Mouse (Mus musculus): Measurements from ENCODE around the gene Gprin1.

Gprin1 gene

DNA sequence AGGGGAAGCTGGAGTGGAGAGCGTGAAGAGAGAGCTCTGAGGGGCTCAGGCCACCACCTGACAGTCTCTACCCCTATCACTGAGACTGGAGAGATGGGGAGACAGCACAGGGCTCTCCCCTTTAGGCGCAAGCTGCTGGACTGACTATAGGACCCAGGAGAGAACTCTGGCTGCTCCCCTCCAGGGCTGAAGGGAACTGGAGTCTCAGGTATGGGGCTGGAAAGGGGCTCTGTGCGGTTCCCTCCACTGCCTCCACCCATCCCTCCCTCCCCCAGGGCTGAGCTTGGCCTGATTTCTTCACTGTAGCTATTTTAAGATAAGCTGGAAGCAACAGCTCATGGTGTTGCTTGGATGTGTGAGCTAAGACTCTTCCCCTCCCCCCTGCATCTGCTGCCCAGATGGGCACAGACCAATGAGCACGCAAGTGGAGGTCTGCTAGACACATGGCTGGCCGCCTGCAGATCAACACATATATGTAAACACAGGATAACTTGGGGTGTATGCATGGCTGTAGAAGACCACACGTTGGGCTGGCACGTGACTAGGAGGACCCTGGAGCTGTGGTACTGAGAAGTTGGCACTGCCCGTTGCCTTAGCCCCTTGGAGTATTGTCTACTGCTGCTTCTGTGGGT is 10.6 kb upstream of the Gprin1 start:
- no peak for DNase-seq (ENCODE audit: low read depth in 2 of 2, low spot score in 2 of 2)

DNA sequence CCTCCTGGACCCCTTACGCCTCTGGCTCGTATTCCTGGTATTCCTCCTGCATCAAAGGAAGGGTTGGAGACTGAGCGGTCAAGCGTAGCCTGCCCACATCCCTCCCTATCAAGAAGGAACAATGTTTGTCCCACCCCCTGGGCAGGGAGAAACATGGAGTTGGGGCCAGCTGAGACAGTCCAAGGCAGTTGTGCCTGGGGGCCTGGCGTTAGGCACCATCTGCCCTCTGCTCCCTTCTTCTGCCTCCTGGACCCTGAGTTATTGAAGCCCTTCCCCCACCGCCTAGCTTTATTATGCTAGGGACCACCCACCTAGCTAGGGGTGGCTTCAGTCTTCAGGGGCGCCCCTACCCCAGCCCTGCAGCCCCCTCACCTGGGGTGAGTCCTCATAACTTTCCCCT is 9.8 kb upstream of the Gprin1 start:
- DNase-seq (ENCODE audit: low read depth in 2 of 2, low spot score in 2 of 2): no peak

DNA sequence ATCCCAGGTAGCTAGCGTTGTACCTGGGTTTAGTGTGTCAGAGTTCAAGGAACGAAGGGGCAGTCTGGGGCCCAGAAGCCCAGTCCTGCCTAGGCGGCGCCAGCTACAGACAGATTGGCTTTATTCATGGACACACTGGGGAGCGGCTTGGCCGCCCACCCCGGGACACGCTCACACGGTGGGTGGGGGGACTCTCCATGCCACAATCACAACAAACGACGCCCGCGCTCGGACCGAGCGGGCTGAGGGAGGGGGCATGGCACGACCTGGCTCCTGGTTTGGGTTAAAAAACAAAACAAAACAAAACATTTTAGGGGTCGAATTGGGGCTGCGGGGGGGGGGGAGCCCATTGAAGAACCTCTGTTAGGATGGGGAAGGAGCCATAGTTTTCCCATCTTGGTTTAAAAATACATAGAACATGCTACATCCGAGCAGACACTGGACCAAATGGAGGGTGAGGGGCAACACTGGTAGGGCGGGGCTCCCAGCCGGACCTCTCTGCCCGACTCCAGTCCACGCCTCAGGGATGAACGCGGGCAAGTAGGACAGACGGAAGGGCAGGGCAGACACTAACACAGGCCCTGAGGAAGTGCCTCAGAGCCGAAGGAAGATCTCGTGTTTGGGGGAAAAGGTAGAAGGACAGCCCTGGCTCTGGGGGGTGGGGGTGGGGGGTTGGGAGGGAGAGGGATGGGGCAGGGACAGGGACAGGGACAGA is 9.2 kb upstream of the Gprin1 start:
- no peak for DNase-seq (ENCODE audit: low read depth in 2 of 2, low spot score in 2 of 2)

DNA sequence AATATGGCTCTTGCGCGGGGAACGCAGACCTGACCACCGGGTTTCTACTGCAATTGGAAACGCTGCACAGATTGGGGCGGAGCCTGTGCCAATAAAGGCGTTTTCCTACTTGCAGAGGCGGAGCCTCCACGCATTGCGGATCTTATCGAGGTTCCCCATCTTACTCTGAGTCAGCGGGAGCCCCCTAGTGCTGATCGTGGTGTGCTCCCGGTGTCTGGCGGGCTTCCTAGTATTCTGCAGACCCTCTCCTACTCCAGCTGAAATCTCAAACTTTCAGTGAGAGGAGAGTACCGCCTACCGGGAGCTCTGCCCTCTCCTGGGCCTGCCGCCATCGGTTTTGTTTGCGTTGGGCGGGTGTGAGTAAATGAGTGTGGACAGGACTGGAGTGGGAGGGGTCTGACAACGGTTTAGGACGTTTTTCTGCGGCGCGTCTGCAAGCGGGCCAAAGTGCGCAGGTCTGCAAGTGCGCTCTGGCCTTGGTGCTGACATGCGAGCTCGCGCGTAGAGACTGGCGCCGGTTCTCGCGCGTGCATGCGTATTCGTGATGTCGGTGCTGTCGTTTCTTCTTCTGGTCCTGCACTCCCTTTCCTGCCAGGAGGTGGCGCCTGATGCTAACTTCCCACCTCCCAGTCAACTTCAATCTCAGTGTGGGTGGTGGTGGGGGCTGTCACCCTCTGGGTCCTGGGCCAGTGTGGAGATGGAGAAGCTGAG is 8.5 kb upstream of the Gprin1 start:
- peak in 1 of 2 experiments; percentile 35 for DNase-seq (ENCODE audit: low read depth in 2 of 2, low spot score in 2 of 2)

DNA sequence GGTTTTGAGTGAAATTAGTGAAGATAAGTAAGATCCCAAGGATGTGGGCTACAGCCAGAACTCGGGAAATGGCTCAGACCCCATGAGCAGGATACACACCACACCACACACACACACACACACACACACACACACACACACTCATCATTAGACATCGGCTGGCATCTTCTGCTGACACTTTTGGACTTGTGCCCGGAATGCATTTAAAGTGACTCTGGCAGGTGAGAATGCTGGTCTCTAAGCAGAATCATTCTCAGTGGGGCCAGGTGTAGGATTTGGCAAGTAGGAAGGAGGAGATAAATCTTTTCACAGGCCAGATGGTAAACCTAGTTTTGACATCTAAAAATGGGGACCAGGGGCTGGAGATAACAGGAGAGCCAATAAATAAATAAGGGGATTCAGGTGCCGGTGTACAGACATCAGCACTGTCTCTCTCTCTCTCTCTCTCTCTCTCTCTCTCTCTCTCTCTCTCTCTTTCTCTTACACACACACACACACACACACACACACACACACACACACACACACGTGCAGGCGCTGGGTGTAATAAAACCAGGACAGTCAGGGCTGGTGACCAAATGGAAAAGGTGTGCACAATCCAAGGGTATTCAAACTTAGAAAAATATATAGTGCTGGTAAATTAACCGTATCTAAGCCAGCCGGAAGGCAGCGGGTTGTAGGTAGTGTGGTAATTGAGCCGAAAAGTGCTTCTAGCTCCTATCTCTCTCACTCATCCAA is 7.6 kb upstream of the Gprin1 start:
- DNase-seq (ENCODE audit: low read depth in 2 of 2, low spot score in 2 of 2): no peak

DNA sequence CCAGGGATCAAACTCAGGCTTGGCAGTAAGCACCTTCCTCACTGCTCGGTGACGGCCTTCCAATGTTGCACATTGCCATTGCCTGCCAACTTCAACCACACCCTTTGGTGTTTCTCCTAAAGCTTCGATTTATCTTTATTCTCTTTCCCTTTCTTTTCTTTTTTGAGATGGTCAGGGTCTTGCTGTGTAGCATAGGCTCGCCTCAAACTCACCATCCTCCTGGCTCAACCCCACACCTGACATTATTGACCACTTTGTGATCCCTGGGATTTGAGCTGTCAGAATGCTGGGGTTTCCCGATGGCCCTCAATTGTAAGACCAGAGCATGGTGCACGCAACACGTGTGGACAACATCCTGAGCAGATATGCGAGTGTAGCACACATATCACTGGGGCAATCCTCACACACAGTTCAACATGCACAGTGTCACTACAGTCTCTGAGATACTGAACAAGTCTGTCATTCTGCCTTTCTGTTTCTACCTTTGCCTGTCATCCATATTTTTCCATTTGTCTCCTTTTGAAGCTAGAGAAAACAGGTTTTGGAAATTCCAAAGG is 6.6 kb upstream of the Gprin1 start:
- no peak for DNase-seq (ENCODE audit: low read depth in 2 of 2, low spot score in 2 of 2)

DNA sequence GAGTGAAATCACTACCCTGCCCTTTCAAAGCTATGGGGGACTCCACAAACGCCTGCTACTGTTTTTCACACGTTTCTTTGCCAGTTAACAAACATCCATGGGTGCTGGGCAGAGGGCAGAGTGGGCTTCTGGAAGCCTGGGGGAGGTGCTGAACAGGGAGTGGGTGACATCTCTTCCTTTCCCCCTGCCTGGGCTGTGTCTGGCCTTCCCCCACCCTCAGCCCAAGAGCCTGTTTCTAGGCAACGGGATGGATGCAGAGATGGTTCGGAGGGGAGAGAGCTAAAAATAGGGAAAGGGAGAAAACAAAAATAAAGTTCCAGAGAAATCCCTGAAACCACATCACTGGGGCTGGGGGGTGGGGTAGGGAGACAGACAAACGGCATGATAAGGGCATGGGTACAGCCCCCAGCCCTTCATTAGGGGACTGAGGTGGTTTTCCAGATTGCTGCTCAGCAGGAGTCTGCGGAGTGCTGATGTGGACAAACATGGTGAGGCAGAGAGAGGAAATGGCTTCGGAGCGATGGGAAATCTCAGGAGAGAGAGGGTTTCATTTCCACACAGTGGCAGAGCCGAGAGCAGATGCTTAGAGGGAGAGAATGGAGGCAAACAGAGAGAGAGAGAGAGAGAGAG is 5.6 kb upstream of the Gprin1 start:
- DNase-seq (ENCODE audit: low read depth in 2 of 2, low spot score in 2 of 2): no peak

DNA sequence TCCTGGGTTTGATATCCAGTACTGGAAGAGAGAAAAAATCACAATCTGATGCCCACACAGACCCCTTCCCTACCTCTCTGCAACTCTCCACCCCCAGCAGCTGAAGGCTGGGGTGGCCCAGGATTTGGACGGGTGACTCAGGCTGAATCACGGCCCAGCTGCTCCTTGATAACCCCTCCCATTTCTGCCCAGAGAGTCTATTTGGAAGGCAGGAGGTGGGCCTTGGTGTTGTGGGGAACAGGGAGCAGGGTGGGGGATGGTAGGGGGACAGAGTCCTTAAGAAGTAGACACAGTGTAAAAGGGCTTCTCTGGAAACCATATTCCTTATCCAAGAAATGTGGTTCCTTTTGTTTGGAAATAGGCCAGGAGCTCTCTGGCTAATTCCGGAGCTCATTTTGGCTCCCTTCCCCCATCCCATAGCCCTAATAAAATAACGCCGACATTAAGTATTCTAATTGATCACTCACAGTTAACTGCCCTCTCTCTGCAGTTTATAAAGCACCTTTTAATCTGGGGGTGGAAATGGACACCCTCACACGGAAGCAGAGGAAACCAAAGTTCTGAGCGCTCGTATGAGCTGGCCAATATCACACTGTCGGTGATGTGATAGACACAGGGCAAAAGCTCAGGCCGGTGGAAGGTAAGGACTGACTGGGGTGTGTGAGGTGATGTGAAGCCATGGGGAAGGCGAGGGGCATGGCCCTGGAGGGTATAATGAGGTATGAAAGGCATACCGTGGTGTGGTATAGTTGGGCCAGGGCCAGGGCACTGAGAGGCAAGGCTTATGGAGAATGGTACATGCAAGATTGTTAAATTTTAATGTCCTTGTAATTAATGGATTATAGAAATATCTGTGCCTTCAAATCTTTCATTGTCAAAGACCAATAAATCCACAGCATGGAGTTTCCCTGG is 4.8 kb upstream of the Gprin1 start:
- no peak for DNase-seq (ENCODE audit: low read depth in 2 of 2, low spot score in 2 of 2)

DNA sequence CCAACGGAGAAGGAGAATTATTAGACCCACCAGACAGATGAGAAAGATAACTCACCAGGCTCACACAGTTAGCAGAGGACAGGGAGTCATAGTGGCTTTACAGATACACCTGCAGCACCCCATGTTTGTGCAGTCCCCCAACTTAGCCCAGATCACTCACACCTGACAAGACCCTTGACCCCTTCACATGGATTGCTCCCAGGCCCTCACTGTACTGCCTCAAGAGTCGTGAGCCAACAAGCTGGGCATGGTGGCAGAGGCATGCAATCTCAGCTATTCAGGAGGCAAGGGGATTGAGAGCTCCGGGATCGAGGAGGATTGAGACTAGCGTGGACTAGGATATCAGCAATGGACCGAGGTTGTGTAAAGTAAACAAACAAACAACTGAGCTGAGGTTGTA is 4.1 kb upstream of the Gprin1 start:
- no peak for DNase-seq (ENCODE audit: low read depth in 2 of 2, low spot score in 2 of 2)

DNA sequence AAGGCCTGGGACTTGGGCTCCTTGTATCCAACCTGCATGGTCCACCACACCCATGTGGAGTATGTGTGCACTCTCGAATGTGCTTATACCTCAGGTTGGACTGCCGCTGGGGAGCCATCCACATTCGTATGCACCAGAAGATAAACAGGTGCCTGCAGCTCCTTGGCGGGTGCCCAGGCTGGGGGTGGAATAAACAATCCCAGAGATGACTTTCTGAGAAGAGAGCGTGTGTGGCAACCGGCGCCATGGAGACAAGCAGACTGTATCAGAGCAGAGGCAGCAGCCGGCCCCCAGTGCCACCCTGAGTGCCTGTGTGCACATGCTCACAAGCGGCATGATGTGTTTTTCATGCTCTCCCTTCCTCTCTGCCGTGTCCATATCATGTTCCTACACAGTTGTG is 3.0 kb upstream of the Gprin1 start:
- DNase-seq (ENCODE audit: low read depth in 2 of 2, low spot score in 2 of 2): no peak

DNA sequence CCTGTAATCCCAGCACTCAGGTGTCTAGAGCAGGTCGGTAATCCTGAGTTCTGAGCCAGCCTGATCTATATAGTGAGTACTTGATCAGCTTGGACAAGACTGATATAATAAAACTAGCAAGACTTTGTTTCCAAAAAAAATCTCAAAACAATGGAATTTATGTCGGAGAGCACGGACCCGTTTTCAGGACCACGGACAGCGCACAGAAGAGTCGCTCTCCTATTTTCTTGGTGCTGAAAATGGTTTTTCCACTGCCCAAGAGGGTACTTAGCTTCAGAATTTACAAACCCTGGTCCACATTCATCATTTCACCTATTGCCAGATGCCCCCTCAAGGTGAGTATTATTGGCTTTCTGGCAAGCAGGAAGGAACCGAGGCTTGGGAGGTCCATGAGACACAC is 1.0 kb upstream of the Gprin1 start:
- no peak for DNase-seq (ENCODE audit: low read depth in 2 of 2, low spot score in 2 of 2)

DNA sequence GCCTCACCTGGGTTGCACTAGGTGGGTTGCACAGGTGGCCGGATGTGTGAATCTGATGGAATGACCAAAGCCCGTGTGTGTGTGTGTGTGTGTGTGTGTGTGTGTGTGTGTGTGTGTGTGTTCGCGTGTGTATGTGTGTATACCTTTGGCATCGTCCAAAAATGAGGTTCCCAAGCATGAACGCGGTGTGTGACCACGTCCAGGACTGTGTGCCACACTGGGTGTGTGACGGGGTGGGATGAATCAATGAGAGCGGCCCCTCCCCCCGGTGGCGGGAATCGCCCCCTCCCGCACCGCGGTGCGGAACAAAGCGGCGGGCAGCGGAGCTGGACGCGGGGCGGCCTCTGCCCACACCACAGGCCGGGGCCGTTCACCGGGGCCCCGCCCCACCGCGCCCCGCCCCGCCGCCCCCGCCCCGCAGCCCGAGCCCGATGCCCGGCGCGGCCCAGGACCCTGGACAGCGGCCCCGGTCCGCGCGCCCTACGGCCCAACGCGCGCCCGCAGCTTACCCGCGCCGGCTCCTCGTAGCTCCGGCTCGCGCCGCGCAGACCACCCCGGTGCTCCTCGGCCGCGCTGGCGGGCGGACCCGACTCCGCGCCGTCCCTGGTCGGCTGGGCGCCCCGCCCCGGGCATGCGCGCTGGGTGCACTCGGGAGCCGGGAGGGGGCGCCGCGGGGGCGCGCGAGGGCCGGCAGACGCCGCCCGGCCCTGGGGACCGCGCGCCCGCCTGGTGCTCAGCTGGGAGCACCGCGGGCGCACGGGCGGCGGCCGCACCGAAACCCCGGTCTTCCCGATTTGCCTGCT is 412 bp downstream of the Gprin1 start:
- no peak for DNase-seq (ENCODE audit: low read depth in 2 of 2, low spot score in 2 of 2)

DNA sequence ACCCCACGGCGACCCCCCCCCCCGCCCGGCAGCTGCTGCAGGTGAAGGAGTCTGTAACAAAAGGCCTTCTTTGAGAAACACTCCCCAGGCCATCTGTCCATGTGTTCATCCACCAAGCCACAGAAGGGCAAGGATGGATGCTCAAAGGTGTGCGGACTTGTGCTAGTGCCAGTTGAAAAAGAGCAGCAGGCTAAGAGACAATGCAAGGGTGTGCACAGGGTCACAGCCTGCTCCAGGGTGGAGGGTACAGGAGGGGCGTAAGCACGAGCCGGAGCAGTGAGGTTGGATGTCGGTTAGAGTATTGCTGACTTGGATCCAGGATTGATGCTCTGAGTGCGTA is 983 bp downstream of the Gprin1 start:
- DNase-seq (ENCODE audit: low read depth in 2 of 2, low spot score in 2 of 2): no peak

DNA sequence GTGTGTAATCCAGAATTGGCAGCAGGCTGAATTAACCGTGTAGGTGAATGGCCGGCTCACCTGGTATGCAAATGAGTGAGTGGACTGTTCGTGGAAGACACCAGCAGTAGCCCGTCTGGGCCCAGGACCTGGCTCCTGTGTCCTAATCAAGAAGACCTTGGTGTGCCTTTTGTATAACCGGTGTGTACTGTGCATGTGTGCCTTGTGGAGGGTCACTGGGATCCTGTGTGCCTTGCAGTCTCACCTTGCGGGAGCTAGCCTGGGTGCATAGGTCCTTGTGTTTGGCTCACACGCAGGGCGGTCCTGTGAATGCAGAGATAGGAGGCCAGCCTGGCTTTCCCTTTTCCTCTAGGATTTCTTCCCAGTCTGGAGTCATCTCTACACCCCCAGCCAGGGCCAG is 1.5 kb downstream of the Gprin1 start:
- DNase-seq (ENCODE audit: low read depth in 2 of 2, low spot score in 2 of 2): no peak

DNA sequence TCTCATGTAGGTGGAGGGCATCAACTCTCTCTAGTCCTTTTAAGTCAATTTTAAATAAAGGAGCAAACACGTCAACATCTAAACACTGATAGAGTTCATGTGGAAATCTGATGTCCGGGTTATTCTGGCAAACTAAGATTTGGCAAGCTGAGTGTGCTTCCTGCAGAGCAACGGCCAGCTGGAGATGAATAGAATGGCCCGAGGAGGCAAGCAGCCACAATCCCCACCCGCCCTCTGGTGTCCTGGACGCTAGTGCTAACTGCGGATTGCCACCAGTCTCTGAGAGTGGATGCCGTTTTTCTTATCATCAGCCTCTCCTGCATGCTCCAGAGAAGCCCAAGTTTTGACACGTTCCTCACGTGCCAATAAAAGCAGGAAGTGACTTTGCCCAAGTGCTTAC is 2.8 kb downstream of the Gprin1 start:
- DNase-seq (ENCODE audit: low read depth in 2 of 2, low spot score in 2 of 2): no peak

DNA sequence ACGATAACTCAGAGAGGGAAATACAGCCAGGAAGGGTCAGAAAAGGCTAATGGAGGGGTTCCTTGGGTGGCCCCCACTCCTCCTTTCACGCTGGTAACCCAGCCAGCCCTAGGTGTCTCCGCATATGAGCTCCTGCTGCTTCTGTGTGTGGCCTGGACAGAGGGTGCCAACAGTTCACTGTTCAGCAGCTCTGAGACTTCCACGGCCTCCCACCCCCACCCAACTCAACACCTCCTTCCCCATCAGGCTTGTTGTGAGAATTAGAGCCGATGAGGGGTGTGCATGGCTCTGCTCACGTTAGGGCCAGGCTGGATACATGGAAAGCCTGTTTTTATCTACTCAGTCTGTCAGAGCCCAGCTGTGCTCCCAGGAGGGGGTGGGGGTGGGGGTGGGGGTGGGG is 3.6 kb downstream of the Gprin1 start:
- DNase-seq (ENCODE audit: low read depth in 2 of 2, low spot score in 2 of 2): no peak

DNA sequence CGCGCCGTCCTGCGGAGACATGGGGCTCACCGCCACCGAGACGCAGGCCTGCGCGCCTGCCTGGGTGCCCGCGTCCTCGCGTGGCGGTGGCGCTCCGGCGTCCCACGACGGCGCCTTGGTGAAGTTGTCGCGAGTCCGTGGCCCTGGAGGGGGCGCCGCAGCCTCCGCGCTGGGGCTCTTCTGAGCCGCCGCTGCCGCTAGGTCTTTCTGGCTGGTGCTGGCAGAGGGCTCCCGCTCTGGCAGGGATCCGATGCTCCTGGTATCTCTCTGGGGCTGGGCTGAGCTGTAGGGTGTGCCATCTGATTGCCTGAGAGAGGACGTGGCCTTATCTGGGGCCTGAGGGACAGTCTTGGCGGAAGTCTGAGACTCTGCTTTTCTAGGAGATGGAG is 11.5 kb downstream of the Gprin1 start:
- no peak for DNase-seq (ENCODE audit: low read depth in 2 of 2, low spot score in 2 of 2)

DNA sequence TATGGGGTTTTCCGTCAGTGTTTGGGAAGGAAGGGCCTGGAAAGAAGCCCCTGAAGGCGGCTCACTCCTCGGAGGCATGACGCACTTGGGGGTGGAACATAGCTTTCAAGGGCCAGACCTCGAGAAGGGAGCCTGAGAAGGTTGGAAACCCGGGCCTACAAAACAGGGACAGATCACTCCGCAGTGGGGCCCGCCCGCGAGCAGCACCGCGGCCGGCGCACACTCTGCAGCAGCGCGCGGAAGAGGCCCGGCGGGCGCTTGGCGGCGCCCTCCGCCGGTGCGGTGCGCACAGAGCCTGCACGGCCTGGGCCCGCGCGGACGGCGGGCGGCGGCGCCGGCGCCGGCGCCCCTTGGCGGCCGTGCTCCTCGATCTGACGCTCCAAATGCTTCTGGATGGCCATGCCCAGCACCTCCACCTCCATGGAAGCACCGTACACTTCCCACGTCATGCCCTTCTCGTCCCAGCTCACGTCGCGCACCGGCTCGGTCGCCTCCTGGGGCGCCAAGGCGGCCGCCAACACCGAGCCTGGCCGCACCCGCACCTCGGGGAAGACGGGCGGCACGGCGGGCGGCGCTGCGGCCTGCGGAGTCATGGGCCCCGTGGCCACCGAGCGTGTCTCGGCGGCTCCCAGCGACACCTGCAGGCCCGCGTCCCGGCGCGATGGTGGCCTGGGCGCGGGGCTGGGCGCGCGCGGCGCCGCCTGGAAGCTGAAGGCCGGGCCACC is 12.0 kb downstream of the Gprin1 start:
- no peak for DNase-seq (ENCODE audit: low read depth in 2 of 2, low spot score in 2 of 2)

DNA sequence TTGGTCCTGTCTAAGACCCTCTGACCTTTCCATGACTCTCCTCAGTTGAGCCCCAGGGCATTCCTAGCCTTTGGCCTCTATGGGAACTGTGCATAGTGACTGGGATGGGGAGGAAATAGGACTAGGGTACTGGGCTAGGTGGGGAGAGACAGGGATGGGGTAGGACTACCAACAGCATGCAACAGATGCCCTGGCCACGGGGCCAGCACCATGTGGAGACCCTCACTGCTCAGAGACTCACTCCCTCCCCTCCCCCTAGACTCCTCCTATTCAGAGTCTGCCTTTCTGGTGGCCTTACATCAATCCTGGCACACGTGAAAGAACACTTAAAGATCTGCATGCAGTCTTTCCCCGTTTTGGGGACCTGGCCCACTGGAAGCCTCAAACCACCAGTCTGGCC is 12.7 kb downstream of the Gprin1 start:
- no peak for DNase-seq (ENCODE audit: low read depth in 2 of 2, low spot score in 2 of 2)

Data from CD8-positive naive resting alpha-beta T cell, adult 2 months (primary cell).